Mouse (Mus musculus): Measurements from ENCODE around the gene Slc8a3. TPM values are rescaled to one million over a fixed set of nuclear protein-coding genes. Genes with fewer than 3 reads are reported as not detected.
A peak's percentile ranks its signal among the peaks of the same experiment; 100 is the strongest.

The Slc8a3 gene
- total and polyA plus RNA-seq, 3 experiments = 0.11 TPM; not detected in 2

GRCm38 (mm10) chr12:81156841-81157240 lies 176.1 kb downstream of the Slc8a3 start:
- Histone ChIP-seq H3K9me3 (replicated peaks; ENCODE audit: low read length) (no peaks in the 10 kb centered on the region), H3K79me2 (replicated peaks; ENCODE audit: control insufficient read depth, extremely low read depth, insufficient read depth, poor library complexity, severe bottlenecking) (no peaks in the 10 kb centered on the region), H3K27ac (ENCODE audit: insufficient read depth, low read depth) (no peak overlapping the region), H3K4me2 (ENCODE audit: insufficient read depth, low read depth, poor library complexity, severe bottlenecking) (no peak overlapping the region), H3K27me3 (replicated peaks) (no peaks in the 10 kb centered on the region), H3K9ac (ENCODE audit: insufficient read depth, low read depth) (no peak overlapping the region), H3K4me3 (replicated peaks in 1 of 3; ENCODE audit: low read depth in 2 of 3, low read length in 2 of 3, poor library complexity in 1 of 3) (no peak overlapping the region), H3K36me3 (replicated peaks in 1 of 2; ENCODE audit: control insufficient read depth in 1 of 2, insufficient read depth in 1 of 2, low read length in 1 of 2) (peaks cover 14 to 59% of the 10 kb centered on the region in 2 experiments), H3K4me1 (ENCODE audit: control insufficient read depth in 1 of 2, insufficient read depth in 2 of 2) (peaks cover 5 to 8% of the 10 kb centered on the region in 2 experiments; a peak in 1 of 4 replicates)
- dilution Hi-C loops (cut with MboI; ENCODE audit: extremely low pct_ligation_motif_present, extremely low pct_unique_long_range_greater_than_20kb, low sequenced_read_pairs) = no loop called here
- in situ Hi-C loops (cut with MboI; ENCODE audit: low pct_ligation_motif_present, low pct_unique_long_range_greater_than_20kb, low sequenced_read_pairs) = no loop called here
- TF ChIP-seq JUND (conservative IDR thresholded peaks at IDR 0.05; ENCODE audit: low read depth, low read length) = no peak
- TF ChIP-seq ELF1 (IDR thresholded peaks at IDR 0.05; ENCODE audit: low read depth, low read length) = no peak
- no peak for TF ChIP-seq TBP (conservative IDR thresholded peaks at IDR 0.05; ENCODE audit: low read depth, low read length)
- no peak for TF ChIP-seq MYC (IDR thresholded peaks at IDR 0.05; ENCODE audit: low read depth, low read length)
- no peak for TF ChIP-seq MAFK (IDR thresholded peaks at IDR 0.05; ENCODE audit: insufficient replicate concordance, low read length)
- no peak for TF ChIP-seq CHD2 (IDR thresholded peaks at IDR 0.05; ENCODE audit: low read length)
- TF ChIP-seq HCFC1 (IDR thresholded peaks at IDR 0.05; ENCODE audit: low read depth, low read length) = no peak
- peak; percentile 9; the same call in 1 of the 2 replicates for TF ChIP-seq IRF4 (IDR thresholded peaks at IDR 0.05; ENCODE audit: low read depth, low read length)
- TF ChIP-seq ZKSCAN1 (IDR thresholded peaks at IDR 0.05; ENCODE audit: borderline replicate concordance, low read depth, low read length) = no peak
- TF ChIP-seq ZMIZ1 (IDR thresholded peaks at IDR 0.05; ENCODE audit: low read depth, low read length) = no peak
- 0 out of 2 replicates have a peak, but pooled peaks have one; percentile 13 for TF ChIP-seq EP300 (IDR thresholded peaks at IDR 0.05; ENCODE audit: low read length)
- TF ChIP-seq NRF1 (IDR thresholded peaks at IDR 0.05; ENCODE audit: low read depth, low read length) = no peak
- TF ChIP-seq ETS1 (conservative IDR thresholded peaks at IDR 0.05; ENCODE audit: low read depth, low read length) = peak; percentile 71
- no peak for TF ChIP-seq USF2 (conservative IDR thresholded peaks at IDR 0.05; ENCODE audit: low read depth, low read length)
- TF ChIP-seq MEF2A (IDR thresholded peaks at IDR 0.05; ENCODE audit: borderline replicate concordance, low read depth, low read length) = 0 out of 2 replicates have a peak, but pooled peaks have one; percentile 31
- no peak for TF ChIP-seq NELFE (IDR thresholded peaks at IDR 0.05; ENCODE audit: low read depth, low read length)
- no peak for TF ChIP-seq KAT2A (IDR thresholded peaks at IDR 0.05; ENCODE audit: insufficient replicate concordance, low read length)
- peak; percentile 55; the same call in 1 of the 2 replicates for TF ChIP-seq TCF12 (IDR thresholded peaks at IDR 0.05; ENCODE audit: low read depth, low read length)
- peak; percentile 37 for DNase-seq (ENCODE audit: extremely low read depth)

GRCm38 (mm10) chr12:81155675-81156074 lies 177.3 kb downstream of the Slc8a3 start:
- H3K9ac ChIP-seq (ENCODE audit: insufficient read depth, low read depth) = no peak overlapping the region
- no peaks in the 10 kb centered on the region for H3K9me3 ChIP-seq (replicated peaks; ENCODE audit: low read length)
- in situ Hi-C loops (cut with MboI; ENCODE audit: low pct_ligation_motif_present, low pct_unique_long_range_greater_than_20kb, low sequenced_read_pairs) = no loop called here
- no peak for DNase-seq (ENCODE audit: extremely low read depth)
- H3K4me1 ChIP-seq (ENCODE audit: control insufficient read depth in 1 of 2, insufficient read depth in 2 of 2) = peaks cover 5 to 8% of the 10 kb centered on the region in 2 experiments; a peak in 1 of 4 replicates
- H3K36me3 ChIP-seq (replicated peaks in 1 of 2; ENCODE audit: control insufficient read depth in 1 of 2, insufficient read depth in 1 of 2, low read length in 1 of 2) = peaks cover 14 to 68% of the 10 kb centered on the region in 2 experiments
- no peak overlapping the region for H3K27ac ChIP-seq (ENCODE audit: insufficient read depth, low read depth)
- no peaks in the 10 kb centered on the region for H3K79me2 ChIP-seq (replicated peaks; ENCODE audit: control insufficient read depth, extremely low read depth, insufficient read depth, poor library complexity, severe bottlenecking)
- TF ChIP-seq SMC3 (IDR thresholded peaks at IDR 0.05; ENCODE audit: low read depth, low read length) = no peak
- no peak for TF ChIP-seq MAX (IDR thresholded peaks at IDR 0.05; ENCODE audit: low read length)
- TF ChIP-seq MEF2A (IDR thresholded peaks at IDR 0.05; ENCODE audit: borderline replicate concordance, low read depth, low read length) = no peak
- TF ChIP-seq E2F4 (IDR thresholded peaks at IDR 0.05; ENCODE audit: insufficient replicate concordance, low read depth, low read length) = no peak
- TF ChIP-seq TCF12 (IDR thresholded peaks at IDR 0.05; ENCODE audit: low read depth, low read length) = no peak
- TF ChIP-seq NELFE (IDR thresholded peaks at IDR 0.05; ENCODE audit: low read depth, low read length) = no peak
- TF ChIP-seq ZNF384 (IDR thresholded peaks at IDR 0.05; ENCODE audit: low read depth, low read length) = no peak
- TF ChIP-seq HCFC1 (IDR thresholded peaks at IDR 0.05; ENCODE audit: low read depth, low read length) = no peak
- TF ChIP-seq NRF1 (IDR thresholded peaks at IDR 0.05; ENCODE audit: low read depth, low read length) = no peak
- dilution Hi-C loops (cut with MboI; ENCODE audit: extremely low pct_ligation_motif_present, extremely low pct_unique_long_range_greater_than_20kb, low sequenced_read_pairs) = no loop called here
- H3K27me3 ChIP-seq (replicated peaks) = no peaks in the 10 kb centered on the region
- H3K4me3 ChIP-seq (replicated peaks in 1 of 3; ENCODE audit: low read depth in 2 of 3, low read length in 2 of 3, poor library complexity in 1 of 3) = no peak overlapping the region
- H3K4me2 ChIP-seq (ENCODE audit: insufficient read depth, low read depth, poor library complexity, severe bottlenecking) = no peak overlapping the region
